Mouse (Mus musculus) hindbrain, embryonic 12.5 days (tissue): Measurements from ENCODE around the gene Hspb7. TPM values are rescaled to one million over a fixed set of nuclear protein-coding genes. Genes with fewer than 3 reads are reported as not detected.
A peak's percentile ranks its signal among the peaks of the same experiment; 100 is the strongest.

ENCODE experiments used
- ATAC-seq: fragments of 200-750 bp; cut with Nextera tagmentation; 2 replicates; pipeline ENCODE4 v1.8.0; 2017; ENCODE audit warnings: moderate TSS enrichment; ENCODE audit not compliant: low FRiP score
- H3K27ac ChIP-seq: fragments of 300-500 bp; sonication (generic); 2 replicates; pipeline ENCODE4 v1.5.1; 2016; ENCODE audit warnings: mild to moderate bottlenecking
- H3K27me3 ChIP-seq: fragments of 300-500 bp; sonication (generic); 2 replicates; pipeline ENCODE4 v1.6.1; 2016; ENCODE audit warnings: mild to moderate bottlenecking
- H3K36me3 ChIP-seq: fragments of 300-500 bp; sonication (generic); 2 replicates; pipeline ENCODE4 v1.6.1; 2016; ENCODE audit warnings: mild to moderate bottlenecking
- H3K4me1 ChIP-seq: fragments of 300-500 bp; sonication (generic); 2 replicates; pipeline ENCODE4 v1.6.1; 2016
- H3K4me2 ChIP-seq: fragments of 300-500 bp; sonication (generic); replicated peaks from 2 replicates; pipeline ENCODE4 v1.6.1; 2016; ENCODE audit warnings: mild to moderate bottlenecking
- H3K4me3 ChIP-seq: fragments of 300-500 bp; sonication (generic); 2 replicates; pipeline ENCODE4 v1.5.1; 2016; ENCODE audit warnings: mild to moderate bottlenecking
- H3K9ac ChIP-seq: fragments of 300-500 bp; sonication (generic); 2 replicates; pipeline ENCODE4 v1.6.1; 2016; ENCODE audit warnings: mild to moderate bottlenecking, moderate library complexity
- H3K9me3 ChIP-seq: fragments of 300-500 bp; sonication (generic); replicated peaks from 2 replicates; pipeline ENCODE4 v1.6.1; 2016; ENCODE audit warnings: mild to moderate bottlenecking
- WGBS: fragments of 180-500 bp; shearing (Covaris S2); methylation state at CpG from one replicate; pipeline ENCODE4 v1.1.7; 2016; 5-methylcytosine and 5-hydroxymethylcytosine counted together
- polyA plus RNA-seq: library from polyadenylated mRNA; unstranded; fragments of >200 nt; fragmentation: Nextera tagmentation; extraction: Ambion mirVana; gene quantifications from 2 replicates; pipeline ENCODE4 v1.2.1, GENCODE M21; 2016

Gene Hspb7
- polyA plus RNA-seq, 1 experiment from 2014 or later = not detected

GRCm38 (mm10) chr4:141423288-141423687 is 2.7 kb downstream of the Hspb7 start:
- Histone ChIP-seq H3K27ac (no peak overlapping the region), H3K4me2 (no peak overlapping the region), H3K4me3 (no peak overlapping the region), H3K36me3 (no peaks in the 10 kb centered on the region), H3K27me3 (peaks cover 50% of the 10 kb centered on the region), H3K9ac (no peak overlapping the region), H3K9me3 (no peaks in the 10 kb centered on the region), H3K4me1 (peaks cover 10% of the 10 kb centered on the region)
- 84% methylated on average over 5 of the region's 5 CpGs for WGBS
- no peak for ATAC-seq

DNA sequence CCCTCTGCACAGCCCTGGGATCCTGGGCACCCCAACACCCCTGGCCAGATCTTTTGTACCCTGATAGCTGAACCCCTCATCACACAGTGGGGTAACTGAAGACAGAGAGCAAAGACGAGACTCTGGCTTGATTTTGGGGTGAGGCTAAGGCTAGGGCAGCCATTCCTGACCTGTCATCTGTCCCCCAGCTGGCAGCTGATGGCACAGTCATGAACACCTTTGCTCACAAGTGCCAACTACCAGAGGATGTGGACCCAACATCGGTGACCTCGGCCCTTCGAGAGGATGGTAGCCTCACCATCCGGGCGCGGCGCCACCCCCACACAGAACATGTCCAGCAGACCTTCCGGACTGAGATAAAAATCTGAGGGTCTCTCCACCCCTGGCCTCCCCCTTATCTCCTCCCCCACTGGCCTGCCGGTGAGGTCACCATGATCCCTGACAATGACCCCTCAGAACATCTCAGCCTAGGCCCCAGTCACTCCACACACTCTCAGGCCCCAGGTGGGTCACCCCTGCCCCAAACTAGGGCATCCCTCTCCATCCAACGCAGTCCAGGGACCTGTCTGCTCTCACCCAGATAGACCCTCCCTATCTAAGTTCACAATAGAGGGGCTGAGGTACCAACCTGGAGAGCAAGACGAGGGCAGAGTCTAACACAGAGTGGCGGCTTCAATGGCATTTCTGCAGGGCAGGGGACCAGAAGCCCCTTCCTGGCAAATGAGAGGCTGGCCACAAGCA is 3.3 kb downstream of the Hspb7 start:
- WGBS = 82% methylated on average over 13 of the region's 13 CpGs
- Histone ChIP-seq H3K36me3 (no peaks in the 10 kb centered on the region), H3K4me3 (no peak overlapping the region), H3K27me3 (peaks cover 50% of the 10 kb centered on the region), H3K27ac (no peak overlapping the region), H3K4me1 (peaks cover 10% of the 10 kb centered on the region), H3K9me3 (no peaks in the 10 kb centered on the region), H3K4me2 (no peak overlapping the region), H3K9ac (no peak overlapping the region)
- no peak for ATAC-seq

GRCm38 (mm10) chr4:141425484-141426479 is 5.2 kb downstream of the Hspb7 start:
- Histone ChIP-seq H3K27me3 (peaks cover 50% of the 10 kb centered on the region), H3K27ac (no peak overlapping the region)
- 7% methylated on average over 36 of the region's 36 CpGs for WGBS

GRCm38 (mm10) chr4:141426796-141427745 is 6.5 kb downstream of the Hspb7 start:
- no peak for ATAC-seq
- no peak overlapping the region for H3K4me3 ChIP-seq
- H3K9ac ChIP-seq = no peak overlapping the region
- H3K4me1 ChIP-seq = peaks cover 10% of the 10 kb centered on the region
- no peaks in the 10 kb centered on the region for H3K9me3 ChIP-seq
- WGBS = 82% methylated on average over 10 of the region's 10 CpGs
- H3K27ac ChIP-seq = no peak overlapping the region
- H3K4me2 ChIP-seq = no peak overlapping the region
- H3K27me3 ChIP-seq = peaks cover 41% of the 10 kb centered on the region
- H3K36me3 ChIP-seq = no peaks in the 10 kb centered on the region

More at GRCm38 (mm10) chr4:141425484-141426479, 5.2 kb downstream of the Hspb7 start:
- Histone ChIP-seq H3K9me3 (no peaks in the 10 kb centered on the region), H3K4me1 (peaks cover 10% of the 10 kb centered on the region), H3K9ac (peak overlapping the region; percentile 59), H3K36me3 (no peaks in the 10 kb centered on the region), H3K4me2 (peak overlapping the region; percentile 77), H3K4me3 (peak overlapping the region; percentile 38)
- peak; percentile 92 for ATAC-seq

DNA sequence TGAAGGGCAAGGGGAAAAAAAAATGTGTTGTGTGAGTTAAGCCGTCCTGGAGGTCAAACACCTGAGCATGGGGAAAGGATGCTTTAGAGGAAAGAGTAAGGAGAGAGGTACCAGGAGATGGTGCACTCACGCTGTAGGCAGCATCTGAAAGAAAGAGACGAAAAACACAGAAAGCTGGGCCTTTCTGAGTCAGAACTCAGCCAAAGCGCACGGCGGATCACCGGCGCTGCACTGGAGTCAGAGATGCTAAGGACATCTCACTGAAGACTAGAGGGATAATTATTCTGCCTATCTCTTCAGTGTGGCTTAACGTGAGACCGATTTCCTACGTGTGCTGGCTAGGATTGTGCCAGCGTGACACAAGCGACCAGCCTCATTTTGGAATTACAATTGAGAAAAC is 7.3 kb downstream of the Hspb7 start:
- peaks cover 32% of the 10 kb centered on the region for H3K27me3 ChIP-seq
- no peaks in the 10 kb centered on the region for H3K36me3 ChIP-seq
- H3K4me1 ChIP-seq = peaks cover 10% of the 10 kb centered on the region
- no peak overlapping the region for H3K4me3 ChIP-seq
- H3K27ac ChIP-seq = no peak overlapping the region
- no peaks in the 10 kb centered on the region for H3K9me3 ChIP-seq
- no peak overlapping the region for H3K4me2 ChIP-seq
- no peak for ATAC-seq
- no peak overlapping the region for H3K9ac ChIP-seq
- WGBS = 90% methylated on average over 13 of the region's 13 CpGs

DNA sequence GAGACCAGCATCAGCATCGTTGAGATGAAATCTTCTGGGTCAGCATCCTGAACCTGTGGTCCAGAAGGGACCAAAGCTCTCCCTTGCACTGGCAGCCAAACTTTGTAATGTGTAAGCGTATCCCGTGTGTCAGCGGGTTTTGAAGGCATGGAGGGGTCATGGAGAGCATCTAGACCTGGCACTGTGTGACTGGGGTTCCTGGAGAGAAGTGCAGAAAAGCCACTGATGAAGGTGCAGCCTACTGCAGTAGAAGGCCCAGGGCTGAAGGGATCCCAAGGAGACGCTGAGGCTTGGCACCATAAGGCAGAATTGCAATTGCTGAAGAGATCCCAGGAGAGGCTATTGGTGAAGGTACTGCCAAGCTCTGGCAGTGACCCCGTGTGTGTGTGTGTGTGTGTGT is 8.8 kb downstream of the Hspb7 start:
- Histone ChIP-seq H3K9me3 (no peaks in the 10 kb centered on the region), H3K4me1 (peaks cover 10% of the 10 kb centered on the region), H3K36me3 (no peaks in the 10 kb centered on the region), H3K27ac (no peak overlapping the region), H3K4me2 (no peak overlapping the region), H3K4me3 (no peak overlapping the region), H3K27me3 (peaks cover 30% of the 10 kb centered on the region), H3K9ac (no peak overlapping the region)
- ATAC-seq = no peak
- WGBS = 78% methylated on average over 6 of the region's 6 CpGs

DNA sequence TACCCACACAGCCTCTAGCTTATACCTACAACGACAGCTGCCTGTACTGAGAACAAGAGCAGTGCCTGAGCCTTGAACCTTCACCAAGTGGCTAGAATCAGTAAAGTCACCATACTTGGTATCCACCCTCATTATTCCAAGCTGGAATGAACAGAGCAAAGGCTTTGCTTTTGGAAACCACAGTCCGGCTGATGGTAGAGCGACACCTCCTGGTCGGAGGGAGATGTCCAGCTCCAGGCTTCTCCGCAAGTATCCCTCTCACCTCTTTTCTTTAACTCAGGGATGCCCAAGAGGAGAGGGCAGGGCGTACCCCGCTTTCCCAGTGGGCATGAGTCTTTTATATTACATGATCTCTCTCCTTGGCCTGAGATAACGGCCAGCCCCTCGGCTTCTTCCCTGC is 9.3 kb downstream of the Hspb7 start:
- WGBS = 51% methylated on average over 9 of the region's 9 CpGs
- peaks cover 25% of the 10 kb centered on the region for H3K27me3 ChIP-seq
- H3K36me3 ChIP-seq = no peaks in the 10 kb centered on the region
- H3K9ac ChIP-seq = no peak overlapping the region
- peaks cover 10% of the 10 kb centered on the region for H3K4me1 ChIP-seq
- no peaks in the 10 kb centered on the region for H3K9me3 ChIP-seq
- H3K4me3 ChIP-seq = no peak overlapping the region
- ATAC-seq = no peak
- no peak overlapping the region for H3K27ac ChIP-seq
- no peak overlapping the region for H3K4me2 ChIP-seq

GRCm38 (mm10) chr4:141430997-141431396 is 10.4 kb downstream of the Hspb7 start:
- peaks cover 15% of the 10 kb centered on the region for H3K27me3 ChIP-seq
- no peak overlapping the region for H3K4me3 ChIP-seq
- H3K4me2 ChIP-seq = no peak overlapping the region
- peaks cover 3% of the 10 kb centered on the region for H3K4me1 ChIP-seq
- H3K9me3 ChIP-seq = no peaks in the 10 kb centered on the region
- H3K27ac ChIP-seq = no peak overlapping the region
- ATAC-seq = no peak
- 53% methylated on average over 9 of the region's 9 CpGs for WGBS
- H3K9ac ChIP-seq = no peak overlapping the region
- H3K36me3 ChIP-seq = no peaks in the 10 kb centered on the region

DNA sequence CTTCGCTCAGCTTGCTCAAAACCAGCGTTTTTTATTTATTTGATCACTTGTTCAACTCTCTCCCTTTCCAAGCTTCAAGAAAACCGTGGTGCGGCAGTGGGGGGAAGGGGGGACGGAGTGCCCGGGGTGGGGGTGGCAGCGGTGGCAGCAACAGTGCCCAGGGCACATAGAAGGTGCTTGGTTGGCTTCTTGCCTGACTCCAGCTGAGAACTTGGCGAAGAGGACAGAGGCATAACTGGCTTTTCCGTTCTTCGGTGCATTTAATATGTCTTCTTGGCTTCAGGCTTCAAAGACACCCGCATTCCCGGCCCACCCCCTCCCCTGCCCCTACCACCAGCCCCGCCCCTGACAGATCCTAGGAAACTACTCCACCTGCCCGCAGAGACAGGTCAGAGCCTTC is 12.1 kb downstream of the Hspb7 start:
- Histone ChIP-seq H3K4me2 (no peak overlapping the region), H3K4me1 (no peaks in the 10 kb centered on the region), H3K4me3 (no peak overlapping the region), H3K36me3 (no peaks in the 10 kb centered on the region), H3K9me3 (no peaks in the 10 kb centered on the region), H3K27me3 (peaks cover 4% of the 10 kb centered on the region; the same call in 1 of the 2 replicates), H3K9ac (no peak overlapping the region), H3K27ac (no peak overlapping the region)
- 66% methylated on average over 14 of the region's 14 CpGs for WGBS
- ATAC-seq = no peak

DNA sequence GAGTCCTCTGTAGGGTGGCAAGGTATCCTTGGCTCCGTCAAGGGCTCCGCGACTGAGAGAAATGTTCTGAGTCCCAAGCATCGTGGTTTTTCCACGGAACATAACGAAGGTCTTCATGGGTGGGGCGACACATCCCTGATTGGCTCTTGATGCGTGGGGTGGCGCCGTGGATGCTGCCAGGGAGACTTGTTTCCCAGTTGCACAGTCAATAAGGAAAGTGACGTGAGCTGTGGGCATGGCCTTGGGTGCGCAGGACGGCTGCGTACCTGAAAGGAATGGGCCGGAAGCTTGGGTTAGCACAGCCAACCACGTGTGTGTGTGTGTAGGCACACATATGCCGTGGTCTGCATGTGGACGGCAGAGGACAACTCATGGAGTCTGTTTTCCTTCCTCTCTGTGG is 12.6 kb downstream of the Hspb7 start:
- H3K9me3 ChIP-seq = no peaks in the 10 kb centered on the region
- H3K4me3 ChIP-seq = no peak overlapping the region
- no peak for ATAC-seq
- H3K9ac ChIP-seq = no peak overlapping the region
- no peaks in the 10 kb centered on the region for H3K36me3 ChIP-seq
- 83% methylated on average over 18 of the region's 18 CpGs for WGBS
- H3K27me3 ChIP-seq = peaks cover 4% of the 10 kb centered on the region; the same call in 1 of the 2 replicates
- no peak overlapping the region for H3K27ac ChIP-seq
- no peak overlapping the region for H3K4me2 ChIP-seq
- no peaks in the 10 kb centered on the region for H3K4me1 ChIP-seq

DNA sequence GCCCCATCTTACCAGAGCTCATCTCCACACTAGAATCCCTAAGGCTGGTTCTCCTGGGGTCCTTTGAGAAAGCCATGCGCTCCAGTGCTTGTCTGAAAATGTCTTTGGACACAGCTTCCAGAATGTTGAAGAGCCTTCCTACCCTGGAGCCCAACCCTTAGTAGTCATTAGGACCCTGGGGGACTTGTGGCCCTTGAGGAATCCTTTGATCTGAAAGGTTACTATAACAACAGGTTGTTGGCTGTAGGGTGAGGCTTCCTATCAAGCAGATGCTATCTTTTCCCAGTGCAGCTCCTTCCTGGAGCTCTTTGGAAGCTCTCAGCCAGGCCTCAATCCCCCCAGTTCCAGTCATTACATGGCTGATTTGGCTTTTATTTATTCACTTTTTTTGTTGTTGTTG is 15.4 kb downstream of the Hspb7 start, which contains the start of gene Srarp:
Srarp (minus strand) TSS at position 132 of the 400 bp plus-strand sequence.
- no peak within 1 kb of the TSS for H3K27ac ChIP-seq
- H3K4me3 ChIP-seq = no peak within 1 kb of the TSS
- H3K4me2 ChIP-seq = no peak within 1 kb of the TSS
- no peaks in the 10 kb centered on the region for H3K4me1 ChIP-seq
- 0 out of 2 replicates have a peak, but pooled peaks cover 4% of the 10 kb centered on the region for H3K27me3 ChIP-seq
- ATAC-seq = no peak
- H3K36me3 ChIP-seq = no peaks in the 10 kb centered on the region
- H3K9me3 ChIP-seq = no peaks in the 10 kb centered on the region
- no peak within 1 kb of the TSS for H3K9ac ChIP-seq
- 93% methylated on average over 1 of the region's 1 CpGs for WGBS
